11 mouse cellular contexts compared by ENCODE assay signal in genomic region chr12:75727333-75728125, GRCm38 (mm10). TPM values are rescaled to one million over a fixed set of nuclear protein-coding genes. Genes with fewer than 3 reads are reported as not detected.
DNase-seq lines count a peak whose midpoint lies in the region; ATAC-seq and TF ChIP-seq lines count a peak whose summit lies in the region.
"Had no signal": no experiment of that assay in that cellular context is flagged by ENCODE, and none has a peak within 500 bp of the region (broad histone marks: within the 10 kb centered on the region; RNA-seq: fewer than 3 reads in every experiment).

No protein-coding gene starts in this region.

- no peaks in the 10 kb centered on the region for H3K4me1 ChIP-seq in midbrain, embryonic 11.5 days (ENCODE audit: control insufficient read depth, insufficient read depth, low read length)
- H3K4me1 ChIP-seq in midbrain, embryonic 10.5 days = peaks cover under 1% of the 10 kb centered on the region; the same call in 1 of the 2 replicates
- peaks cover 29% of the 10 kb centered on the region for H3K4me1 ChIP-seq in bone marrow macrophage, adult 2 months (ENCODE audit: control insufficient read depth, insufficient read depth, low read length)

- no peaks in the 10 kb centered on the region; the same call in 1 of the 2 replicates for H3K36me3 ChIP-seq in midbrain, embryonic 11.5 days (ENCODE audit: control insufficient read depth, insufficient read depth, low read length)
- H3K36me3 ChIP-seq in midbrain, embryonic 10.5 days = peaks cover 9% of the 10 kb centered on the region

- peak; percentile 81 for DNase-seq in midbrain, embryonic 11.5 days (ENCODE audit: low spot score, missing footprints)
- no peak for DNase-seq in midbrain, embryonic 10.5 days (ENCODE audit: low spot score)
- peak; percentile 40 for DNase-seq in thymus, postnatal 14 days
- no peak for DNase-seq in kidney, adult 8-10 months
- no peak for DNase-seq in cerebellum, adult 11 months
- DNase-seq: gastrocnemius, postnatal 25 days; left cerebral cortex, postnatal 4 days had no signal

- H3K9me3 ChIP-seq in midbrain, embryonic 11.5 days (ENCODE audit: control insufficient read depth, low read length) = no peaks in the 10 kb centered on the region
- H3K9me3 ChIP-seq in midbrain, embryonic 10.5 days (replicated peaks) = no peaks in the 10 kb centered on the region

- TF ChIP-seq POLR2A in bone marrow macrophage, adult 2 months (IDR thresholded peaks at IDR 0.05; ENCODE audit: borderline replicate concordance, low read depth, low read length) = no peak

- H3K9ac ChIP-seq in midbrain, embryonic 11.5 days (ENCODE audit: low read length) = no peak overlapping the region

- no peak for TF ChIP-seq CTCF in bone marrow macrophage, adult 2 months (IDR thresholded peaks at IDR 0.05; ENCODE audit: low read depth, low read length)

- WGBS in midbrain, embryonic 11.5 days = 93% methylated on average over 15 of the region's 15 CpGs
- WGBS in midbrain, embryonic 10.5 days = 93% methylated on average over 15 of the region's 15 CpGs

- ATAC-seq in midbrain, embryonic 11.5 days (ENCODE audit: low FRiP score) = no peak
- ATAC-seq in megakaryocyte, adult 5-6 weeks (ENCODE audit: poor library complexity, severe bottlenecking) = peak; percentile 70
- no peak for ATAC-seq in erythroid progenitor cell, adult 5-6 weeks (replicated peaks; ENCODE audit: low FRiP score, poor library complexity, severe bottlenecking)
- ATAC-seq: hindbrain, postnatal 0 days had no signal

- no peaks in the 10 kb centered on the region for H3K27me3 ChIP-seq in midbrain, embryonic 11.5 days (ENCODE audit: control insufficient read depth, insufficient read depth, low read length)
- H3K27me3 ChIP-seq in midbrain, embryonic 10.5 days (ENCODE audit: low read depth, poor library complexity, severe bottlenecking) = no peaks in the 10 kb centered on the region

- H3K4me2 ChIP-seq in midbrain, embryonic 11.5 days = no peak overlapping the region

- no peak overlapping the region for H3K27ac ChIP-seq in midbrain, embryonic 11.5 days (ENCODE audit: low read depth, low read length)
- no peak overlapping the region for H3K27ac ChIP-seq in midbrain, embryonic 10.5 days (replicated peaks)
- peak overlapping the region; percentile 72 for H3K27ac ChIP-seq in bone marrow macrophage, adult 2 months (ENCODE audit: insufficient read depth, low read depth, low read length)
- H3K27ac ChIP-seq: hindbrain, postnatal 0 days had no signal

- no peak overlapping the region for H3K4me3 ChIP-seq in midbrain, embryonic 11.5 days (ENCODE audit: low read depth, low read length)
- H3K4me3 ChIP-seq in midbrain, embryonic 10.5 days = no peak overlapping the region
- H3K4me3 ChIP-seq in bone marrow macrophage, adult 2 months (ENCODE audit: insufficient read depth, low read length) = peak overlapping the region; percentile 42

RNA-seq across cellular contexts. Expression of gene Sgpp1, which starts 8.0 kb away (rescaled TPM):
- 10.0 and 10.2 TPM in 2 replicates for polyA plus RNA-seq in midbrain, embryonic 11.5 days (2014; fragmentation: Nextera tagmentation; extraction: Ambion mirVana)
- 5.5 and 6.1 TPM in 2 replicates for polyA plus RNA-seq in midbrain, embryonic 10.5 days (2016; fragmentation: Nextera tagmentation; extraction: Ambion mirVana)
- polyA plus RNA-seq in bone marrow macrophage, adult 2 months (2012; ENCODE audit: insufficient read depth, insufficient read length, missing spikeins) = 137 and 144 TPM in 2 replicates
- 98.3 and 116 TPM in 2 replicates for total RNA-seq in megakaryocyte, adult 5-6 weeks (2015)
- total RNA-seq in megakaryocyte, adult 5-6 weeks (2017) = 90.8 and 98.0 TPM in 2 replicates
- 39.3 and 53.2 TPM in 2 replicates for total RNA-seq in erythroid progenitor cell, adult 5-6 weeks (2015; ENCODE audit: low replicate concordance)
- 32.9 and 42.8 TPM in 2 replicates for total RNA-seq in erythroid progenitor cell, adult 5-6 weeks (2017; ENCODE audit: low replicate concordance)

RNA-seq across cellular contexts. Expression of gene Wdr89, which starts 58.2 kb away (rescaled TPM):
- polyA plus RNA-seq in midbrain, embryonic 11.5 days (2014; fragmentation: Nextera tagmentation; extraction: Ambion mirVana) = 10.5 and 11.1 TPM in 2 replicates
- polyA plus RNA-seq in midbrain, embryonic 10.5 days (2016; fragmentation: Nextera tagmentation; extraction: Ambion mirVana) = 10.4 and 12.8 TPM in 2 replicates
- polyA plus RNA-seq in bone marrow macrophage, adult 2 months (2012; ENCODE audit: insufficient read depth, insufficient read length, missing spikeins) = 13.7 and 15.0 TPM in 2 replicates
- 9.7 and 9.8 TPM in 2 replicates for total RNA-seq in megakaryocyte, adult 5-6 weeks (2015)
- 7.5 and 8.9 TPM in 2 replicates for total RNA-seq in megakaryocyte, adult 5-6 weeks (2017)
- 4.7 and 5.9 TPM in 2 replicates for total RNA-seq in erythroid progenitor cell, adult 5-6 weeks (2015; ENCODE audit: low replicate concordance)
- 6.7 and 11.8 TPM in 2 replicates for total RNA-seq in erythroid progenitor cell, adult 5-6 weeks (2017; ENCODE audit: low replicate concordance)

Comparison
In these comparisons a context has a peak if more than half of its experiments do, and no peak if none do; other contexts are left out.
1. DNase-seq: peak in midbrain, embryonic 11.5 days (single experiment) and thymus, postnatal 14 days (single experiment); none in midbrain, embryonic 10.5 days (single experiment), kidney, adult 8-10 months (0 of 2) and cerebellum, adult 11 months (single experiment).
2. RNA of gene Sgpp1, which starts 8.0 kb away (polyA plus RNA-seq): 137 to 144 TPM in bone marrow macrophage, adult 2 months; 10.0 to 10.2 TPM in midbrain, embryonic 11.5 days and 5.5 to 6.1 TPM in midbrain, embryonic 10.5 days; every median in the first group is over 10 times any median in the second.